Mouse (Mus musculus): Measurements from ENCODE around the gene Lig1. TPM values are rescaled to one million over a fixed set of nuclear protein-coding genes. Genes with fewer than 3 reads are reported as not detected.

The Lig1 gene
- polyA plus RNA-seq, 1 experiment from 2014 or later: 37.7 TPM

GRCm38 (mm10) chr7:13355943-13356342 lies 78.9 kb downstream of the Lig1 start:
- H3K4me2 ChIP-seq (replicated peaks): no peak overlapping the region
- no peak overlapping the region for H3K27ac ChIP-seq
- H3K9me3 ChIP-seq (ENCODE audit: control insufficient read depth, low read length): 0 out of 2 replicates have a peak, but pooled peaks cover 10% of the 10 kb centered on the region
- H3K27me3 ChIP-seq (ENCODE audit: control insufficient read depth, insufficient read depth, low read length): no peaks in the 10 kb centered on the region
- ATAC-seq (ENCODE audit: low FRiP score): no peak
- H3K4me3 ChIP-seq (replicated peaks; ENCODE audit: low read length): no peak overlapping the region
- no peaks in the 10 kb centered on the region for H3K4me1 ChIP-seq (replicated peaks; ENCODE audit: control insufficient read depth, insufficient read depth, low read length)
- no peak overlapping the region for H3K9ac ChIP-seq
- H3K36me3 ChIP-seq (replicated peaks; ENCODE audit: control insufficient read depth, insufficient read depth): 0 out of 2 replicates have a peak, but pooled peaks cover 14% of the 10 kb centered on the region
- DNase-seq (ENCODE audit: low spot score): no peak

Other genes with a start within 250 kb of the Lig1 start
- 173 and 184 TPM in 2 replicates for gene Chmp2a, start 242.5 kb upstream of the Lig1 start, polyA plus RNA-seq (2014; fragmentation: Nextera tagmentation; extraction: Ambion mirVana)
- gene Ube2m, start 239.0 kb upstream of the Lig1 start, polyA plus RNA-seq (2014; fragmentation: Nextera tagmentation; extraction: Ambion mirVana): 178 and 179 TPM in 2 replicates
- 6.2 and 6.4 TPM in 2 replicates for gene Mzf1, start 222.5 kb upstream of the Lig1 start, polyA plus RNA-seq (2014; fragmentation: Nextera tagmentation; extraction: Ambion mirVana)
- gene Vmn1r85, start 182.1 kb upstream of the Lig1 start, polyA plus RNA-seq (2014; fragmentation: Nextera tagmentation; extraction: Ambion mirVana): 0.11 and 0.21 TPM in 2 replicates
- gene Vmn1r86, start 157.4 kb upstream of the Lig1 start, polyA plus RNA-seq (2014; fragmentation: Nextera tagmentation; extraction: Ambion mirVana): not detected in 2 replicates
- not detected in 2 replicates for gene Vmn1r87, start 137.1 kb upstream of the Lig1 start, polyA plus RNA-seq (2014; fragmentation: Nextera tagmentation; extraction: Ambion mirVana)
- gene Vmn1r88, start 117.7 kb upstream of the Lig1 start, polyA plus RNA-seq (2014; fragmentation: Nextera tagmentation; extraction: Ambion mirVana): not detected in 2 replicates
- not detected in 2 replicates for gene Vmn1r89, start 64.3 kb upstream of the Lig1 start, polyA plus RNA-seq (2014; fragmentation: Nextera tagmentation; extraction: Ambion mirVana)
- 4.6 and 6.2 TPM in 2 replicates for gene Zswim9, start 1.4 kb downstream of the Lig1 start, polyA plus RNA-seq (2014; fragmentation: Nextera tagmentation; extraction: Ambion mirVana)
- gene Pla2g4c, start 47.4 kb downstream of the Lig1 start, polyA plus RNA-seq (2014; fragmentation: Nextera tagmentation; extraction: Ambion mirVana): 0.50 and 0.68 TPM in 2 replicates
- gene Cabp5, start 120.8 kb downstream of the Lig1 start, polyA plus RNA-seq (2014; fragmentation: Nextera tagmentation; extraction: Ambion mirVana): not detected in 2 replicates
- not detected in 2 replicates for gene Bsph1, start 173.6 kb downstream of the Lig1 start, polyA plus RNA-seq (2014; fragmentation: Nextera tagmentation; extraction: Ambion mirVana)

Data from hindbrain, embryonic 14.5 days (tissue).